Mouse (Mus musculus): ENCODE data around the gene Mphosph10.

Mphosph10 gene

DNA sequence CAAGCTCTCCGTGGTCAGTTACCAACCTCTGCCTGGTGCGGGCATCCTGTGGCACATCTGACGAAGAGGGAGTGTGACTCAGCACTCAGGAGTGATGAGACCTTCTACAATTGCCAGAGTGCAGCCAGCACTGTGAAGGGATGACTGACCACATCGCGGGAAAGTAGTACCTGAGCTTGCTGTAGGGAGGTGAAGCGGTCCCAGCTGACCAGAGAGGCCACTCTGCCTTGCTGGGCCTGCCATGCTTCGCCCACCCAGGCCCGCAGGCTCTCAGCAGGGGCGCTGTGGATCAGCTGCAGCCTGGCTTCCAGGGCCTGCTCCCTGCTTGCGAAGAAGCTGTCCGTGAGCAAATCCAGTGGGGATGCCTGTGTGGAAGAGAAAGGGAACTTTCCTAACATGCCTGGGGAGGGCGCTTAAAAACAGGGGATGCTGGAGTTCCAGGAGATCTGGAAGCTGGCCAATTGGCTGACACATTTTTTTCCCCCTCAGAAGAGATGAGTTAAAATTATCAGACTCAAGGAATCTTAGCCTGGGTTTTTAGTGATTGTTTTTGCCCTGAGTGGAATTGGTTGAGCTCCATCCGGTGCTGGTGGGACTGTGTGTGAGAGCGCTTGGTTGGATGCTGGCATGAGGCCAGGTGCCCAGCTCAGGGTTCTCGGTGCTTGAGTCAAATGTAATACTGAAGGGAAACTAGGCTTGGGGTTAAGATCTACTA is 42.8 kb downstream of the Mphosph10 start:
- DNase-seq = peak; percentile 58

DNA sequence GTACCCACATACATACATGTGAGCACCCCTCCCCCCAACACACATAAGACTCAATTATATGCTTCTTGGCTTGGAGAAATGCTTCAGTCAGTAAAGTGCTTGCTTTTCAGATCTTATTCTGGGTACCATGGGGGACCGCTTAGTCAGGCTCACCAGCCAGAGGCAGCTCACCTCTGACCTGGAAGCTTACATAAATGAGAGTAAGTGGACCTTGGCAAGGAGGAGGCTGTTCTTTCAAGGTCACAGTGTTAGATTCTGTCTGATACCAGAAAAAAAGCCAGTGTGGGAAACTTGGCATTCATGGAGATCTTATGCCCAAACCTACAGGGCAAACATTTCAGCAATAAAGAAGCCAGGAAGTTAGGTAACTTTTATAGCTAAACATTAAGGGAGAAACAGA is 44.3 kb downstream of the Mphosph10 start:
- DNase-seq = no peak

DNA sequence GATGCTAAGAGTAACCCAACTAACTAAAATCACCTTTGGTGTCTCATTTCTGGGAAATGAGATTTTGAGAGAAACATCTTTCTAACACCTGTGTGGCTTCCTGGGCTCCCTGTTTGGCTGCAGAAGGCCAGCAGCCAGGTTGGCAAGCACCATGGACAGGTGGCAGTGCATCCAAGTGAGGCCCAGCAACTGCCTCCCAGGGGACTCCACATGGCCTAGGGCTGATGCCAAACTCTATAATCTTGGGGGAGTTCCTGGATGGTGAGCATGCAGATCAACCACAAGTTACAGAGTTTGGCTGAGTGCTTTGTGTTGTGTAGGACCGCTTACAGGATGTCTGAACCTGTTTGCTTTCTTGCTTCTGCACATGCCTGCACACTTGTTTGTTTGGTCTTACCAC is 59.4 kb downstream of the Mphosph10 start:
- DNase-seq = no peak

DNA sequence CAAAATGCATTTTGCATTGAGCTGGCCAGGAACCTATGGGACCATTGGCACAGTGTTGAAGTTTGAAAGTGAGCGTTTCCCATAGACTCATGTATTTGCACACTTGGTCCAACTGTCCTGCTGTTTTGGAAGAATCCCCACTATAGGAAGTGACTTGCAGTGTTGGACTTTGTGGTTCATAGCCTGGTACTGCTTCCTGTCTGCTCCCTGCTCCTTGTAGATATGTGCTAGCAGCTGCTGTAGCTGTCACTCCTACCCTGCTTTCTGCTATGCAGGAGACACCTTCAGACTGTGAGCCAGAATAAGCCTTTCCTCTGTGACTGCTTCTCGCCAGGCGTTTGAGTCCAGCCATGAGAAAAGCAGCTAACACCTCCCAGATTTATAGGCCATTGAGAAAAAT is 60.8 kb downstream of the Mphosph10 start:
- DNase-seq = no peak

DNA sequence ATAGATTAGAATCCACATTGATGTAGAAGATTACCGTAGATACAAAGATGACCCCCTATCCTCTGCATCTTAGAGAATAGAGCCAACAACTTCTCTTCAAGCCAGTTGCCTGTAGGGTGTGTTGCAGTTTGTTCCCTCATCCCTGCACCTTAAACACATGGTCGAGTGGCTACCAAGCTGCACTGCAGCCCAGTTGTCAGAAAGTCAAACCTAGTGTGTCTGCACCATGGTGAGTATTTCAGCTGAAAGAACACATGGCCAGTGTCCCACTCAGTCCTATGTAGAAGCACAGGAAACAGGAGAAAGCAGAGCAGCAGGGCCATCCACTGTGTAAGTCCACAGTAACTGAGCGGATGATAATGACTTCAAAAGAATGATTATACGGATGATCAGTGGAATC is 64.6 kb downstream of the Mphosph10 start:
- no peak for DNase-seq

DNA sequence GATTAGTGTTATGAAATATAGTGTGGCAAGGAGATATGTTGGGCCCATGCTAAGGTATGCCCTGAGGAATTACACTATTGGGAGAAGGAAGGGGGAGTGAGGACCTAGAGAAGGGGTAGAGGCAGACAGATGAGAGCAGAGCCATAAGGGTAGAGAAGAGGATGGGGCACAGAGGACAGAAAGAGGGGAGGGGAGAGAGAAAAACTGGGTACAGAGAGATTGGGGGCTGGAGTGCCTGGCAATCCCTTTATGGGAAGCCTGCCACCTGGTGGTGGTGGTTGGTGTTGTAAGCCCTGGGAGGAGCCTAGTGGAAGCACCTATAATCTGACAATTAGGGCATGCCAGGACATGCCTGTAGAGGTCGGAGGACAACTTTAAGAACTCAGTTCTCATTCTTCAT is 65.2 kb downstream of the Mphosph10 start:
- peak; percentile 81 for DNase-seq
